Mouse (Mus musculus) midbrain, embryonic 15.5 days (tissue): ENCODE measurements around the gene Cnot2. TPM values are rescaled to one million over a fixed set of nuclear protein-coding genes. Genes with fewer than 3 reads are reported as not detected.

Source experiments
- ATAC-seq: fragments of 200-750 bp; cut with Nextera tagmentation; replicated peaks from 2 replicates; pipeline ENCODE4 v1.8.0; 2017; ENCODE audit warnings: moderate TSS enrichment
- H3K27ac ChIP-seq: fragments of 300-500 bp; sonication (generic); 2 replicates; pipeline ENCODE4 v1.5.1; 2015; ENCODE audit warnings: mild to moderate bottlenecking, inconsistent platforms
- H3K27me3 ChIP-seq: fragments of 300-500 bp; sonication (generic); replicated peaks from 2 replicates; pipeline ENCODE4 v1.6.1; 2015; ENCODE audit warnings: inconsistent platforms
- H3K36me3 ChIP-seq: fragments of 300-500 bp; sonication (generic); replicated peaks from 2 replicates; pipeline ENCODE4 v1.6.1; 2015; ENCODE audit warnings: inconsistent platforms
- H3K4me1 ChIP-seq: fragments of 300-500 bp; sonication (generic); 2 replicates; pipeline ENCODE4 v1.6.1; 2015; ENCODE audit warnings: inconsistent platforms
- H3K4me2 ChIP-seq: fragments of 300-500 bp; sonication (generic); 2 replicates; pipeline ENCODE4 v1.6.1; 2015; ENCODE audit warnings: inconsistent platforms, mild to moderate bottlenecking, moderate library complexity
- H3K4me3 ChIP-seq: fragments of 300-500 bp; sonication (generic); 2 replicates; pipeline ENCODE4 v1.5.1; 2015; ENCODE audit warnings: mild to moderate bottlenecking, inconsistent platforms
- H3K9ac ChIP-seq: fragments of 300-500 bp; sonication (generic); 2 replicates; pipeline ENCODE4 v1.6.1; 2015; ENCODE audit warnings: mild to moderate bottlenecking, inconsistent platforms
- H3K9me3 ChIP-seq: fragments of 300-500 bp; sonication (generic); 2 replicates; pipeline ENCODE4 v1.6.1; 2016; ENCODE audit warnings: inconsistent platforms
- WGBS: fragments of 180-500 bp; shearing (Covaris S2); methylation state at CpG from one replicate; pipeline ENCODE4 v1.1.7; 2015; ENCODE audit warnings: mixed read lengths; 5-methylcytosine and 5-hydroxymethylcytosine counted together
- microRNA-seq: library from miRNA; unstranded; fragments of <30 nt; microRNA quantifications from one replicate; pipeline ENCODE4, GENCODE M21; 2016
- polyA plus RNA-seq: library from polyadenylated mRNA; unstranded; fragments of >200 nt; fragmentation: Nextera tagmentation; extraction: Ambion mirVana; gene quantifications from 2 replicates; pipeline ENCODE4 v1.2.1, GENCODE M21; 2015

The Cnot2 gene
- polyA plus RNA-seq, 1 experiment from 2014 or later: 95.4 TPM

DNA sequence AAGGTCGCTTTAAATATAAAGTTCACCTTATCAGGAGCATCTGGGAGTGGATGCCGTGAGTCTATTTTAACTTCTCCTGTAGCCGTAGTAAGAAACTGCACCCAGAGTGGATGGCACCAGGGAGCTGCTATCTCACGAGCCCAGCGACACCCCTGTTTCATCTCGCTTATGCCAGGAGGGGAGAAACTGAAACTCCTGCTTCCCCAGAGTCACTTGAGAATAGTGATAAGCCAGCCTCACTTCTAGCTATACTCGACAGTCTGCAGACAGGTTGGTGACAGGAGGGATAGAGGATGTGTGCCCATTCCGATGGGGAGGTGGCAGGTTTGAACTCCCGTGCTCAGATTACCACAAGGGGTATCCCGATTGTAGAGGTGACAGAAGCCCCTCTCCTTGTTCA is 141.2 kb downstream of the Cnot2 start:
- no peak for ATAC-seq
- no peaks in the 10 kb centered on the region for H3K4me1 ChIP-seq
- H3K9ac ChIP-seq: no peak overlapping the region
- H3K4me2 ChIP-seq: no peak overlapping the region
- no peak overlapping the region for H3K27ac ChIP-seq
- no peaks in the 10 kb centered on the region for H3K27me3 ChIP-seq
- H3K36me3 ChIP-seq: no peaks in the 10 kb centered on the region; the same call in 1 of the 2 replicates
- 90% methylated on average over 10 of the region's 10 CpGs for WGBS
- H3K4me3 ChIP-seq: no peak overlapping the region
- H3K9me3 ChIP-seq: no peaks in the 10 kb centered on the region

DNA sequence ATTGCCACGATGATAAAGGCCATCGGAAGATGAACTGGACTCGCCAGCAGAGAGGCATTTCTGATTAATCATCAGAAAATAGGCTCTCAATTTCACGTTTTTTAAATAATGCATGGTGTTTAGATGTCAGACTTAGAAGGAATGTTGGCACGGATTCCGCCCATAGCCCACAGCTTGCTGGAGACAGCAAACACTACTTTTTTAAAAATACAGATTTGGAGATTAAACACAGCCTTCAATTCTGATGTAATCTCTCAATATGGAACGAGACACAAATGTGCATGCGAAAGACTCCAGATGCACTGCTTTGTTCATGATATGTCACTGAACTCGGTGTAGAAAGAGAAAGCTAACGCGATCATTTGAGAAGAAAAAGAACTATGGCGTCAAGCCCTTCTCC is 145.9 kb downstream of the Cnot2 start:
- 82% methylated on average over 12 of the region's 12 CpGs for WGBS
- no peak for ATAC-seq
- no peak overlapping the region for H3K9ac ChIP-seq

More for the DNA sequence above, 145.9 kb downstream of the Cnot2 start:
- H3K27me3 ChIP-seq: no peaks in the 10 kb centered on the region
- no peak overlapping the region for H3K27ac ChIP-seq
- no peaks in the 10 kb centered on the region for H3K9me3 ChIP-seq
- no peak overlapping the region for H3K4me3 ChIP-seq
- H3K4me1 ChIP-seq: no peaks in the 10 kb centered on the region
- H3K4me2 ChIP-seq: no peak overlapping the region
- H3K36me3 ChIP-seq: no peaks in the 10 kb centered on the region; the same call in 1 of the 2 replicates

Small RNAs within 50 kb of the gene (microRNA-seq; reads per million reads assigned to microRNA genes)
- not detected for gene Gm25190

Other genes starting within 250 kb of the Cnot2 start
- 17.1 and 20.3 TPM in 2 replicates for gene Kcnmb4, start 107.6 kb downstream of the Cnot2 start, polyA plus RNA-seq